Mouse (Mus musculus): Measurements from ENCODE around the gene Olfr229. TPM values are rescaled to one million over a fixed set of nuclear protein-coding genes. Genes with fewer than 3 reads are reported as not detected.
"Not testable (repeated sequence)": the region's sequence is repeated elsewhere in the genome, so short reads cannot be mapped to it uniquely, and the experiment has no call there.

The Olfr229 gene
- not detected in 2 replicates for polyA plus RNA-seq (2015; fragmentation: Nextera tagmentation; extraction: Ambion mirVana)

- Histone ChIP-seq H3K27me3 (no peaks in the 10 kb centered on the region), H3K4me2 (replicated peaks) (no peak within 1 kb of the TSS), H3K9ac (no peak within 1 kb of the TSS), H3K4me1 (no peaks in the 10 kb centered on the region), H3K9me3 (replicated peaks) (no peaks in the 10 kb centered on the region), H3K36me3 (no peaks in the 10 kb centered on the region), H3K4me3 (replicated peaks) (no peak within 1 kb of the TSS), H3K27ac (replicated peaks) (no peak within 1 kb of the TSS)
- ATAC-seq (ENCODE audit: insufficient number of reproducible peaks, low FRiP score, low TSS enrichment, low read depth): no peak
- 59% methylated on average over 2 of the region's 2 CpGs for WGBS
Observed at GRCm38 (mm10) chr9:39907036-39907435, at the start of gene Olfr229. Olfr229 (plus strand) TSS chr9:39907336.

GRCm38 (mm10) chr9:39866122-39866521 lies 41.0 kb upstream of the Olfr229 start, which contains the start of gene Olfr972:
Olfr972 (plus strand) TSS chr9:39866422.
- 71% methylated on average over 2 of the region's 2 CpGs for WGBS
- no peak within 1 kb of the TSS for H3K4me2 ChIP-seq (replicated peaks)
- no peak within 1 kb of the TSS for H3K9ac ChIP-seq
- no peaks in the 10 kb centered on the region for H3K27me3 ChIP-seq
- H3K9me3 ChIP-seq (replicated peaks): no peaks in the 10 kb centered on the region
- no peak within 1 kb of the TSS for H3K4me3 ChIP-seq (replicated peaks)
- H3K36me3 ChIP-seq: no peaks in the 10 kb centered on the region
- H3K27ac ChIP-seq (replicated peaks): no peak within 1 kb of the TSS
- ATAC-seq (ENCODE audit: insufficient number of reproducible peaks, low FRiP score, low TSS enrichment, low read depth): no peak
- no peaks in the 10 kb centered on the region for H3K4me1 ChIP-seq

GRCm38 (mm10) chr9:39871986-39872385 lies 35.1 kb upstream of the Olfr229 start:
- not testable (repeated sequence) for H3K9ac ChIP-seq; H3K9me3 ChIP-seq (replicated peaks); H3K4me3 ChIP-seq (replicated peaks); H3K4me2 ChIP-seq (replicated peaks); H3K27ac ChIP-seq (replicated peaks); ATAC-seq (ENCODE audit: insufficient number of reproducible peaks, low FRiP score, low TSS enrichment, low read depth); H3K36me3 ChIP-seq; H3K4me1 ChIP-seq; H3K27me3 ChIP-seq
- 70% methylated on average over 1 of the region's 1 CpGs for WGBS

GRCm38 (mm10) chr9:39877541-39878396 lies 29.4 kb upstream of the Olfr229 start:
- H3K27ac ChIP-seq (replicated peaks); H3K4me3 ChIP-seq (replicated peaks); H3K9me3 ChIP-seq (replicated peaks); H3K9ac ChIP-seq; H3K4me1 ChIP-seq; H3K27me3 ChIP-seq; H3K4me2 ChIP-seq (replicated peaks); H3K36me3 ChIP-seq; ATAC-seq (ENCODE audit: insufficient number of reproducible peaks, low FRiP score, low TSS enrichment, low read depth): not testable (repeated sequence)
- WGBS: no CpG with 5 or more reads among the region's 4 CpGs

- ATAC-seq (ENCODE audit: insufficient number of reproducible peaks, low FRiP score, low TSS enrichment, low read depth): no peak
- Histone ChIP-seq H3K9me3 (replicated peaks) (no peaks in the 10 kb centered on the region), H3K36me3 (no peaks in the 10 kb centered on the region), H3K9ac (no peak overlapping the region), H3K27me3 (no peaks in the 10 kb centered on the region), H3K4me1 (no peaks in the 10 kb centered on the region), H3K4me2 (replicated peaks) (no peak overlapping the region), H3K27ac (replicated peaks) (no peak overlapping the region), H3K4me3 (replicated peaks) (no peak overlapping the region)
- WGBS: 63% methylated on average over 6 of the region's 6 CpGs
Observed at GRCm38 (mm10) chr9:39905106-39905505, 2.0 kb upstream of the Olfr229 start.

GRCm38 (mm10) chr9:39909939-39910338 lies 2.8 kb downstream of the Olfr229 start:
- Histone ChIP-seq H3K9me3 (replicated peaks) (no peaks in the 10 kb centered on the region), H3K9ac (no peak overlapping the region), H3K4me1 (no peaks in the 10 kb centered on the region), H3K36me3 (no peaks in the 10 kb centered on the region), H3K4me3 (replicated peaks) (no peak overlapping the region), H3K27me3 (no peaks in the 10 kb centered on the region), H3K27ac (replicated peaks) (no peak overlapping the region), H3K4me2 (replicated peaks) (no peak overlapping the region)
- WGBS: 82% methylated on average over 3 of the region's 3 CpGs
- no peak for ATAC-seq (ENCODE audit: insufficient number of reproducible peaks, low FRiP score, low TSS enrichment, low read depth)

GRCm38 (mm10) chr9:39927975-39928836 lies 21.1 kb downstream of the Olfr229 start:
- not testable (repeated sequence) for H3K9ac ChIP-seq; H3K36me3 ChIP-seq; H3K9me3 ChIP-seq (replicated peaks); H3K27ac ChIP-seq (replicated peaks); H3K4me2 ChIP-seq (replicated peaks); H3K4me1 ChIP-seq; H3K27me3 ChIP-seq; H3K4me3 ChIP-seq (replicated peaks); ATAC-seq (ENCODE audit: insufficient number of reproducible peaks, low FRiP score, low TSS enrichment, low read depth)
- WGBS: no CpG with 5 or more reads among the region's 4 CpGs

- not testable (repeated sequence) for ATAC-seq (ENCODE audit: insufficient number of reproducible peaks, low FRiP score, low TSS enrichment, low read depth); H3K36me3 ChIP-seq; H3K9me3 ChIP-seq (replicated peaks); H3K27ac ChIP-seq (replicated peaks); H3K27me3 ChIP-seq; H3K4me3 ChIP-seq (replicated peaks); H3K4me1 ChIP-seq; H3K9ac ChIP-seq; H3K4me2 ChIP-seq (replicated peaks)
- WGBS: 65% methylated on average over 1 of the region's 1 CpGs
Observed at GRCm38 (mm10) chr9:39928837-39929236, 21.7 kb downstream of the Olfr229 start.

- H3K4me2 ChIP-seq (replicated peaks): no peak within 1 kb of the TSS
- H3K27me3 ChIP-seq: no peaks in the 10 kb centered on the region
- no peak for ATAC-seq (ENCODE audit: insufficient number of reproducible peaks, low FRiP score, low TSS enrichment, low read depth)
- H3K9me3 ChIP-seq (replicated peaks): no peaks in the 10 kb centered on the region
- H3K4me3 ChIP-seq (replicated peaks): no peak within 1 kb of the TSS
- no peaks in the 10 kb centered on the region for H3K4me1 ChIP-seq
- 80% methylated on average over 1 of the region's 1 CpGs for WGBS
- no peak within 1 kb of the TSS for H3K27ac ChIP-seq (replicated peaks)
- no peak within 1 kb of the TSS for H3K9ac ChIP-seq
- H3K36me3 ChIP-seq: no peaks in the 10 kb centered on the region
Observed at GRCm38 (mm10) chr9:39937201-39937600, 30.1 kb downstream of the Olfr229 start, which contains the start of gene Olfr974. Olfr974 (plus strand) TSS chr9:39937501.

- Histone ChIP-seq H3K4me1 (no peaks in the 10 kb centered on the region), H3K36me3 (no peaks in the 10 kb centered on the region), H3K4me3 (replicated peaks) (no peak within 1 kb of the TSS), H3K27ac (replicated peaks) (no peak within 1 kb of the TSS), H3K9me3 (replicated peaks) (no peaks in the 10 kb centered on the region), H3K9ac (no peak within 1 kb of the TSS), H3K27me3 (no peaks in the 10 kb centered on the region), H3K4me2 (replicated peaks) (no peak within 1 kb of the TSS)
- ATAC-seq (ENCODE audit: insufficient number of reproducible peaks, low FRiP score, low TSS enrichment, low read depth): no peak
- WGBS: 67% methylated on average over 1 of the region's 1 CpGs
Observed at GRCm38 (mm10) chr9:39951946-39952345, 44.8 kb downstream of the Olfr229 start, which contains the start of gene Olfr975. Olfr975 (minus strand) TSS chr9:39952046.

GRCm38 (mm10) chr9:39961033-39961432 lies 53.9 kb downstream of the Olfr229 start, which contains the start of gene Olfr976:
Olfr976 (minus strand) TSS chr9:39961133.
- H3K4me3 ChIP-seq (replicated peaks); H3K4me1 ChIP-seq; H3K36me3 ChIP-seq; H3K27ac ChIP-seq (replicated peaks); ATAC-seq (ENCODE audit: insufficient number of reproducible peaks, low FRiP score, low TSS enrichment, low read depth); H3K27me3 ChIP-seq; H3K4me2 ChIP-seq (replicated peaks); H3K9ac ChIP-seq; H3K9me3 ChIP-seq (replicated peaks): not testable (repeated sequence)
- 83% methylated on average over 7 of the region's 9 CpGs for WGBS

Data from embryonic facial prominence, embryonic 15.5 days (tissue).